In genomic region chr1:162891980-162892451, GRCm38 (mm10) we compare ENCODE assay signal across 13 mouse cellular contexts. TPM values are rescaled to one million over a fixed set of nuclear protein-coding genes. Genes with fewer than 3 reads are reported as not detected.
DNase-seq lines count a peak whose midpoint lies in the region; ATAC-seq and TF ChIP-seq lines count a peak whose summit lies in the region.
"Had no signal": no experiment of that assay in that cellular context is flagged by ENCODE, and none has a peak within 500 bp of the region (broad histone marks: within the 10 kb centered on the region; RNA-seq: fewer than 3 reads in every experiment).

No protein-coding gene starts in this region.

- H3K4me2 ChIP-seq in embryonic facial prominence, embryonic 14.5 days (ENCODE audit: low read depth, low read length): no peak overlapping the region
- H3K4me2 ChIP-seq: hindbrain, embryonic 13.5 days had no signal

- no peaks in the 10 kb centered on the region for H3K79me2 ChIP-seq in liver, adult 2 months (ENCODE audit: control insufficient read depth, insufficient read depth, low read length)

- no peaks in the 10 kb centered on the region for H3K27me3 ChIP-seq in embryonic facial prominence, embryonic 14.5 days (replicated peaks; ENCODE audit: control insufficient read depth, insufficient read depth, low read length)
- no peaks in the 10 kb centered on the region for H3K27me3 ChIP-seq in embryonic facial prominence, embryonic 10.5 days (replicated peaks; ENCODE audit: low read depth, poor library complexity, severe bottlenecking)
- no peaks in the 10 kb centered on the region for H3K27me3 ChIP-seq in liver, adult 2 months (ENCODE audit: control insufficient read depth, insufficient read depth, low read length)
- H3K27me3 ChIP-seq: hindbrain, embryonic 13.5 days had no signal

- no peak for TF ChIP-seq POLR2A in liver, adult 2 months (IDR thresholded peaks at IDR 0.05; ENCODE audit: extremely low read depth, insufficient read depth, low read length)
- TF ChIP-seq POLR2A in lung, adult 2 months (IDR thresholded peaks at IDR 0.05; ENCODE audit: borderline replicate concordance, extremely low read depth, low read depth, low read length): no peak

- no peak overlapping the region for H3K9ac ChIP-seq in embryonic facial prominence, embryonic 14.5 days (ENCODE audit: low read depth, low read length)
- H3K9ac ChIP-seq in liver, adult 2 months (ENCODE audit: low read depth, low read length): no peak overlapping the region
- H3K9ac ChIP-seq: hindbrain, embryonic 13.5 days had no signal

- 45% methylated on average over 6 of the region's 6 CpGs for WGBS in embryonic facial prominence, embryonic 14.5 days
- 77% methylated on average over 6 of the region's 6 CpGs for WGBS in embryonic facial prominence, embryonic 10.5 days
- WGBS in liver, adult 2 months: 7% methylated on average over 6 of the region's 6 CpGs
- WGBS in lung, adult 2 months: 9% methylated on average over 6 of the region's 6 CpGs

- H3K27ac ChIP-seq in embryonic facial prominence, embryonic 14.5 days (replicated peaks; ENCODE audit: low read depth, low read length): no peak overlapping the region
- no peak overlapping the region for H3K27ac ChIP-seq in embryonic facial prominence, embryonic 10.5 days (replicated peaks)
- 0 out of 2 replicates have a peak overlapping the region, but pooled peaks have one; percentile 46 for H3K27ac ChIP-seq in liver, adult 2 months (replicated peaks; ENCODE audit: insufficient read depth, low read depth, low read length)
- H3K27ac ChIP-seq: hindbrain, embryonic 13.5 days; left cerebral cortex, adult 2 months had no signal

- peaks cover 5% of the 10 kb centered on the region; the same call in 1 of the 2 replicates for H3K9me3 ChIP-seq in embryonic facial prominence, embryonic 14.5 days (ENCODE audit: control insufficient read depth, low read length)
- no peaks in the 10 kb centered on the region for H3K9me3 ChIP-seq in embryonic facial prominence, embryonic 10.5 days
- H3K9me3 ChIP-seq: hindbrain, embryonic 13.5 days had no signal

- no peaks in the 10 kb centered on the region for H3K4me1 ChIP-seq in embryonic facial prominence, embryonic 14.5 days (ENCODE audit: control insufficient read depth, insufficient read depth, low read length)
- H3K4me1 ChIP-seq in embryonic facial prominence, embryonic 10.5 days: no peaks in the 10 kb centered on the region
- peaks cover 2% of the 10 kb centered on the region; the same call in 1 of the 2 replicates for H3K4me1 ChIP-seq in liver, adult 2 months (ENCODE audit: control insufficient read depth, insufficient read depth, low read length)
- peaks cover 39% of the 10 kb centered on the region for H3K4me1 ChIP-seq in lung, adult 2 months (ENCODE audit: control insufficient read depth, insufficient read depth, low read length)
- H3K4me1 ChIP-seq: hindbrain, embryonic 13.5 days had no signal

- peak; percentile 48 for DNase-seq in embryonic facial prominence, embryonic 14.5 days (ENCODE audit: low spot score)
- DNase-seq in embryonic facial prominence, embryonic 10.5 days (ENCODE audit: low spot score): no peak
- peak; percentile 69 for DNase-seq in liver, adult 2 months (ENCODE audit: extremely low read depth, low read depth, low spot score)
- no peak for DNase-seq in liver
- DNase-seq in lung, adult 2 months: no peak
- DNase-seq in testis, postnatal 14 days (ENCODE audit: low spot score): peak; percentile 19
- DNase-seq in cerebellum, adult 18-20 months: no peak
- DNase-seq in layer of hippocampus, adult 9-10 months (ENCODE audit: low spot score): no peak
- DNase-seq: midbrain, embryonic 14.5 days had no signal

- no peak for TF ChIP-seq CTCF in liver, adult 2 months (IDR thresholded peaks at IDR 0.05; ENCODE audit: low read depth, low read length)
- no peak for TF ChIP-seq CTCF in lung, adult 2 months (IDR thresholded peaks at IDR 0.05; ENCODE audit: insufficient read depth, low read length)

- 0 out of 2 replicates have a peak, but pooled peaks have one; percentile 44 for ATAC-seq in embryonic facial prominence, embryonic 14.5 days (ENCODE audit: low read depth)

- H3K36me3 ChIP-seq in embryonic facial prominence, embryonic 14.5 days (ENCODE audit: control insufficient read depth, insufficient read depth, low read length): no peaks in the 10 kb centered on the region
- no peaks in the 10 kb centered on the region for H3K36me3 ChIP-seq in embryonic facial prominence, embryonic 10.5 days (replicated peaks)
- H3K36me3 ChIP-seq in liver, adult 2 months (ENCODE audit: control insufficient read depth, insufficient read depth, low read length): 0 out of 2 replicates have a peak, but pooled peaks cover 2% of the 10 kb centered on the region
- H3K36me3 ChIP-seq: hindbrain, embryonic 13.5 days had no signal

- H3K4me3 ChIP-seq in embryonic facial prominence, embryonic 14.5 days (ENCODE audit: low read depth, low read length): no peak overlapping the region
- no peak overlapping the region for H3K4me3 ChIP-seq in embryonic facial prominence, embryonic 10.5 days
- no peak overlapping the region for H3K4me3 ChIP-seq in liver, adult 2 months (ENCODE audit: insufficient read depth, low read depth, low read length)
- peak overlapping the region; percentile 38 for H3K4me3 ChIP-seq in lung, adult 2 months (replicated peaks; ENCODE audit: extremely low read depth, low read depth, low read length)
- H3K4me3 ChIP-seq: hindbrain, embryonic 13.5 days; left cerebral cortex, adult 2 months had no signal

RNA-seq across cellular contexts. Expression of gene Fmo2, which starts 6.5 kb away (rescaled TPM):
- 3.5 and 5.2 TPM in 2 replicates for polyA plus RNA-seq in embryonic facial prominence, embryonic 14.5 days (2014; fragmentation: Nextera tagmentation; extraction: Ambion mirVana)
- not detected in 2 replicates for polyA plus RNA-seq in embryonic facial prominence, embryonic 10.5 days (2016; fragmentation: Nextera tagmentation; extraction: Ambion mirVana)
- total RNA-seq in liver, adult 2 months (2014; rRNA removed): 49.1 and 52.6 TPM in 2 replicates
- 7.8 and 10.4 TPM in 2 replicates for polyA plus RNA-seq in liver, adult 2 months (2012; rRNA removed)
- 147 and 240 TPM in 2 replicates for polyA plus RNA-seq in lung, adult 2 months (2012; rRNA removed)
- polyA plus RNA-seq: embryonic facial prominence, embryonic 11.5 days; midbrain, embryonic 14.5 days had no signal

RNA-seq across cellular contexts. Expression of gene Fmo1, which starts 25.6 kb away (rescaled TPM):
- 62.1 and 79.1 TPM in 2 replicates for polyA plus RNA-seq in embryonic facial prominence, embryonic 14.5 days (2014; fragmentation: Nextera tagmentation; extraction: Ambion mirVana)
- 4.3 and 4.9 TPM in 2 replicates for polyA plus RNA-seq in embryonic facial prominence, embryonic 10.5 days (2016; fragmentation: Nextera tagmentation; extraction: Ambion mirVana)
- 187 and 242 TPM in 2 replicates for total RNA-seq in liver, adult 2 months (2014; rRNA removed)
- polyA plus RNA-seq in liver, adult 2 months (2012; rRNA removed): 152 and 171 TPM in 2 replicates
- 173 and 219 TPM in 2 replicates for polyA plus RNA-seq in lung, adult 2 months (2012; rRNA removed)
- total RNA-seq: neutrophil, adult 5-6 weeks had no signal

RNA-seq across cellular contexts. Expression of gene Fmo6, which starts 45.3 kb away (rescaled TPM):
- 3.1 and 4.0 TPM in 2 replicates for polyA plus RNA-seq in embryonic facial prominence, embryonic 14.5 days (2014; fragmentation: Nextera tagmentation; extraction: Ambion mirVana)
- polyA plus RNA-seq in embryonic facial prominence, embryonic 10.5 days (2016; fragmentation: Nextera tagmentation; extraction: Ambion mirVana): not detected in 2 replicates
- not detected in 2 replicates for total RNA-seq in liver, adult 2 months (2014; rRNA removed)
- not detected in 2 replicates for polyA plus RNA-seq in liver, adult 2 months (2012; rRNA removed)
- 0.33 and 0.37 TPM in 2 replicates for polyA plus RNA-seq in lung, adult 2 months (2012; rRNA removed)
- total RNA-seq: left cerebral cortex, adult 2 months; neutrophil, adult 5-6 weeks had no signal
- polyA plus RNA-seq: embryonic facial prominence, embryonic 11.5 days; hindbrain, embryonic 13.5 days; midbrain, embryonic 14.5 days had no signal

Comparison
In these comparisons a context has a peak if more than half of its experiments do, and no peak if none do; other contexts are left out.
1. DNase-seq: peak in embryonic facial prominence, embryonic 14.5 days (single experiment), liver, adult 2 months (single experiment) and testis, postnatal 14 days (single experiment); none in embryonic facial prominence, embryonic 10.5 days (single experiment), liver (single experiment), lung, adult 2 months (single experiment), cerebellum, adult 18-20 months (0 of 2) and layer of hippocampus, adult 9-10 months (single experiment).
2. RNA of gene Fmo1, which starts 25.6 kb away (polyA plus RNA-seq): 173 to 219 TPM in lung, adult 2 months, 152 to 171 TPM in liver, adult 2 months and 62.1 to 79.1 TPM in embryonic facial prominence, embryonic 14.5 days; 4.3 to 4.9 TPM in embryonic facial prominence, embryonic 10.5 days; every median in the first group is over 10 times any median in the second.
3. RNA of gene Fmo2, which starts 6.5 kb away (polyA plus RNA-seq): 147 to 240 TPM in lung, adult 2 months; 7.8 to 10.4 TPM in liver, adult 2 months, 3.5 to 5.2 TPM in embryonic facial prominence, embryonic 14.5 days and not detected in embryonic facial prominence, embryonic 10.5 days; every median in the first group is over 10 times any median in the second.